Comparison of ENCODE assay signal across 21 mouse cellular contexts in genomic region chr17:74860180-74860993, GRCm38 (mm10).
DNase-seq lines count a peak whose midpoint lies in the region; ATAC-seq and TF ChIP-seq lines count a peak whose summit lies in the region.
"Had no signal": no experiment of that assay in that cellular context is flagged by ENCODE, and none has a peak within 500 bp of the region (broad histone marks: within the 10 kb centered on the region; RNA-seq: fewer than 3 reads in every experiment).

No protein-coding gene starts in this region.

- no peaks in the 10 kb centered on the region for H3K27me3 ChIP-seq in cerebellum, adult 2 months (ENCODE audit: control insufficient read depth, insufficient read depth, low read length)
- no peaks in the 10 kb centered on the region for H3K27me3 ChIP-seq in hindbrain, postnatal 0 days (ENCODE audit: insufficient read depth, low read length)
- H3K27me3 ChIP-seq in hindbrain, embryonic 11.5 days (ENCODE audit: control insufficient read depth, insufficient read depth, low read length) = no peaks in the 10 kb centered on the region
- no peaks in the 10 kb centered on the region for H3K27me3 ChIP-seq in midbrain, embryonic 10.5 days (ENCODE audit: low read depth, poor library complexity, severe bottlenecking)
- no peaks in the 10 kb centered on the region for H3K27me3 ChIP-seq in midbrain, embryonic 15.5 days (replicated peaks)
- no peaks in the 10 kb centered on the region for H3K27me3 ChIP-seq in midbrain, embryonic 14.5 days (ENCODE audit: control insufficient read depth, insufficient read depth, low read length)
- H3K27me3 ChIP-seq in kidney, adult 2 months (replicated peaks; ENCODE audit: control insufficient read depth, insufficient read depth, low read length) = no peaks in the 10 kb centered on the region
- H3K27me3 ChIP-seq: embryonic facial prominence, embryonic 12.5 days; forebrain, embryonic 13.5 days; hindbrain, embryonic 15.5 days had no signal

- no peak for TF ChIP-seq POLR2A in cerebellum, adult 2 months (IDR thresholded peaks at IDR 0.05; ENCODE audit: borderline replicate concordance, insufficient read depth, low read length)
- no peak for TF ChIP-seq POLR2A in kidney, adult 2 months (IDR thresholded peaks at IDR 0.05; ENCODE audit: low read depth, low read length)

- no peak for TF ChIP-seq CTCF in cerebellum, adult 2 months (IDR thresholded peaks at IDR 0.05; ENCODE audit: borderline replicate concordance, insufficient read depth, low read depth, low read length)
- no peak for TF ChIP-seq CTCF in hindbrain, postnatal 0 days (IDR thresholded peaks at IDR 0.05; ENCODE audit: low read depth)
- no peak for TF ChIP-seq CTCF in kidney, adult 2 months (conservative IDR thresholded peaks at IDR 0.05; ENCODE audit: insufficient read depth, insufficient read length, low read depth, low read length)

- peak; percentile 8 for DNase-seq in cerebellum, adult 2 months
- DNase-seq in cerebellum, adult 11-12 months = no peak
- no peak for DNase-seq in hindbrain, postnatal 0 days (ENCODE audit: low spot score)
- no peak for DNase-seq in hindbrain, embryonic 11.5 days (ENCODE audit: low spot score)
- no peak for DNase-seq in midbrain, embryonic 10.5 days (ENCODE audit: low spot score)
- DNase-seq in midbrain, embryonic 14.5 days = no peak
- no peak for DNase-seq in kidney, adult 2 months
- DNase-seq: adrenal gland, postnatal 10 days; B cell, adult 2 months; cerebellum, adult 18-20 months; cerebellum, postnatal 10 days; gastrocnemius, adult 2 months; gastrocnemius, postnatal 25 days; heart, postnatal 14 days had no signal

- H3K4me2 ChIP-seq in hindbrain, postnatal 0 days (ENCODE audit: low read depth, low read length) = no peak overlapping the region
- H3K4me2 ChIP-seq in hindbrain, embryonic 11.5 days (replicated peaks; ENCODE audit: low read depth, low read length) = no peak overlapping the region
- no peak overlapping the region for H3K4me2 ChIP-seq in midbrain, embryonic 15.5 days
- H3K4me2 ChIP-seq in midbrain, embryonic 14.5 days (ENCODE audit: low read length) = no peak overlapping the region
- H3K4me2 ChIP-seq: embryonic facial prominence, embryonic 12.5 days; forebrain, embryonic 13.5 days; hindbrain, embryonic 15.5 days had no signal

- H3K27ac ChIP-seq in cerebellum, adult 2 months (ENCODE audit: insufficient read depth, low read length) = no peak overlapping the region
- no peak overlapping the region for H3K27ac ChIP-seq in hindbrain, postnatal 0 days
- H3K27ac ChIP-seq in hindbrain, embryonic 11.5 days (ENCODE audit: low read depth, low read length) = no peak overlapping the region
- H3K27ac ChIP-seq in midbrain, embryonic 10.5 days (replicated peaks) = 0 out of 2 replicates have a peak overlapping the region, but pooled peaks have one; percentile 0
- H3K27ac ChIP-seq in midbrain, embryonic 15.5 days = no peak overlapping the region
- H3K27ac ChIP-seq in midbrain, embryonic 14.5 days (replicated peaks; ENCODE audit: low read depth, low read length) = no peak overlapping the region
- H3K27ac ChIP-seq in kidney, adult 2 months (ENCODE audit: insufficient read depth, low read depth, low read length) = no peak overlapping the region
- H3K27ac ChIP-seq: embryonic facial prominence, embryonic 12.5 days; forebrain, embryonic 13.5 days; gastrocnemius, adult 2 months; hindbrain, embryonic 10.5 days; hindbrain, embryonic 15.5 days had no signal

- ATAC-seq in hindbrain, postnatal 0 days = 0 out of 2 replicates have a peak, but pooled peaks have one; percentile 32
- ATAC-seq in hindbrain, embryonic 11.5 days (ENCODE audit: low FRiP score) = no peak
- no peak for ATAC-seq in midbrain, embryonic 15.5 days (replicated peaks)
- no peak for ATAC-seq in midbrain, embryonic 14.5 days (ENCODE audit: low FRiP score, low TSS enrichment)
- ATAC-seq: CD4-positive, CD25-positive, alpha-beta regulatory T cell, adult 4 months; forebrain, embryonic 13.5 days had no signal

- H3K9me3 ChIP-seq in hindbrain, postnatal 0 days (ENCODE audit: low read length) = no peaks in the 10 kb centered on the region
- no peaks in the 10 kb centered on the region for H3K9me3 ChIP-seq in hindbrain, embryonic 11.5 days (ENCODE audit: control insufficient read depth, low read length)
- H3K9me3 ChIP-seq in midbrain, embryonic 10.5 days (replicated peaks) = no peaks in the 10 kb centered on the region
- H3K9me3 ChIP-seq in midbrain, embryonic 15.5 days = no peaks in the 10 kb centered on the region
- no peaks in the 10 kb centered on the region for H3K9me3 ChIP-seq in midbrain, embryonic 14.5 days (ENCODE audit: control insufficient read depth, low read length)
- H3K9me3 ChIP-seq: embryonic facial prominence, embryonic 12.5 days; forebrain, embryonic 13.5 days; G1E; hindbrain, embryonic 10.5 days; hindbrain, embryonic 15.5 days had no signal

- no peak overlapping the region for H3K9ac ChIP-seq in hindbrain, postnatal 0 days (replicated peaks; ENCODE audit: low read length)
- H3K9ac ChIP-seq in hindbrain, embryonic 11.5 days (ENCODE audit: low read depth, low read length) = no peak overlapping the region
- H3K9ac ChIP-seq in midbrain, embryonic 15.5 days = no peak overlapping the region
- no peak overlapping the region for H3K9ac ChIP-seq in midbrain, embryonic 14.5 days (replicated peaks; ENCODE audit: low read length)
- H3K9ac ChIP-seq: embryonic facial prominence, embryonic 12.5 days; forebrain, embryonic 13.5 days; hindbrain, embryonic 15.5 days had no signal

- H3K4me1 ChIP-seq in cerebellum, adult 2 months (ENCODE audit: control insufficient read depth, insufficient read depth, low read length) = no peaks in the 10 kb centered on the region
- no peaks in the 10 kb centered on the region for H3K4me1 ChIP-seq in hindbrain, postnatal 0 days (ENCODE audit: insufficient read depth, low read length)
- no peaks in the 10 kb centered on the region for H3K4me1 ChIP-seq in hindbrain, embryonic 11.5 days (replicated peaks; ENCODE audit: control insufficient read depth, insufficient read depth, low read length)
- H3K4me1 ChIP-seq in midbrain, embryonic 10.5 days = peaks cover 27% of the 10 kb centered on the region
- no peaks in the 10 kb centered on the region for H3K4me1 ChIP-seq in midbrain, embryonic 15.5 days
- no peaks in the 10 kb centered on the region for H3K4me1 ChIP-seq in midbrain, embryonic 14.5 days (ENCODE audit: control insufficient read depth, insufficient read depth, low read length)
- no peaks in the 10 kb centered on the region for H3K4me1 ChIP-seq in kidney, adult 2 months (ENCODE audit: control insufficient read depth, insufficient read depth, low read length)
- H3K4me1 ChIP-seq: forebrain, embryonic 13.5 days; hindbrain, embryonic 15.5 days had no signal

- 61% methylated on average over 17 of the region's 17 CpGs for WGBS in cerebellum, adult 2 months
- WGBS in hindbrain, postnatal 0 days = 62% methylated on average over 17 of the region's 17 CpGs
- 80% methylated on average over 17 of the region's 17 CpGs for WGBS in hindbrain, embryonic 11.5 days
- WGBS in midbrain, embryonic 10.5 days = 69% methylated on average over 17 of the region's 17 CpGs
- 60% methylated on average over 17 of the region's 17 CpGs for WGBS in midbrain, embryonic 15.5 days
- WGBS in midbrain, embryonic 14.5 days = 66% methylated on average over 17 of the region's 17 CpGs
- WGBS in kidney, adult 2 months = 73% methylated on average over 17 of the region's 17 CpGs

- no peak overlapping the region for H3K4me3 ChIP-seq in cerebellum, adult 2 months (replicated peaks; ENCODE audit: insufficient read depth, low read depth, low read length)
- H3K4me3 ChIP-seq in hindbrain, postnatal 0 days (ENCODE audit: low read length) = no peak overlapping the region
- no peak overlapping the region for H3K4me3 ChIP-seq in hindbrain, embryonic 11.5 days (ENCODE audit: low read depth, low read length)
- H3K4me3 ChIP-seq in midbrain, embryonic 10.5 days = no peak overlapping the region
- no peak overlapping the region for H3K4me3 ChIP-seq in midbrain, embryonic 15.5 days
- no peak overlapping the region for H3K4me3 ChIP-seq in midbrain, embryonic 14.5 days (replicated peaks; ENCODE audit: low read depth, low read length)
- H3K4me3 ChIP-seq in kidney, adult 2 months (ENCODE audit: insufficient read depth, low read depth, low read length) = no peak overlapping the region
- H3K4me3 ChIP-seq: embryonic facial prominence, embryonic 12.5 days; forebrain, embryonic 13.5 days; gastrocnemius, adult 2 months; hindbrain, embryonic 10.5 days; hindbrain, embryonic 15.5 days had no signal

- no peaks in the 10 kb centered on the region for H3K36me3 ChIP-seq in hindbrain, postnatal 0 days (ENCODE audit: insufficient read depth, low read length)
- H3K36me3 ChIP-seq in hindbrain, embryonic 11.5 days (ENCODE audit: control insufficient read depth, insufficient read depth, low read length) = no peaks in the 10 kb centered on the region
- H3K36me3 ChIP-seq in midbrain, embryonic 10.5 days = 0 out of 2 replicates have a peak, but pooled peaks cover 2% of the 10 kb centered on the region
- H3K36me3 ChIP-seq in midbrain, embryonic 15.5 days (replicated peaks) = no peaks in the 10 kb centered on the region
- no peaks in the 10 kb centered on the region for H3K36me3 ChIP-seq in midbrain, embryonic 14.5 days (ENCODE audit: control insufficient read depth, insufficient read depth, low read length)
- H3K36me3 ChIP-seq in kidney, adult 2 months (ENCODE audit: control insufficient read depth, insufficient read depth, low read length) = no peaks in the 10 kb centered on the region
- H3K36me3 ChIP-seq: embryonic facial prominence, embryonic 12.5 days; hindbrain, embryonic 10.5 days; hindbrain, embryonic 15.5 days had no signal

Comparison
In these comparisons a context has a peak if more than half of its experiments do, and no peak if none do; other contexts are left out.
1. DNase-seq: peak in cerebellum, adult 2 months (2 of 2); none in cerebellum, adult 11-12 months (single experiment), hindbrain, postnatal 0 days (single experiment), hindbrain, embryonic 11.5 days (single experiment), midbrain, embryonic 10.5 days (single experiment), midbrain, embryonic 14.5 days (single experiment) and kidney, adult 2 months (single experiment).